Mouse (Mus musculus): ENCODE results near the gene Vmn2r93.

The Vmn2r93 gene

GRCm38 (mm10) chr17:18297799-18298198 is at the start of gene Vmn2r93:
Vmn2r93 (plus strand) TSS chr17:18298099.
- DNase-seq (ENCODE audit: low spot score): no peak

GRCm38 (mm10) chr17:18277656-18278055 is 20.2 kb upstream of the Vmn2r93 start, which contains the start of gene Vmn2r94:
Vmn2r94 (minus strand) TSS chr17:18277756.
- no peak for DNase-seq (ENCODE audit: low spot score)

GRCm38 (mm10) chr17:18323031-18323430 is 25.1 kb downstream of the Vmn2r93 start:
- DNase-seq (ENCODE audit: low spot score): no peak

GRCm38 (mm10) chr17:18360007-18360406 is 62.1 kb downstream of the Vmn2r93 start:
- DNase-seq (ENCODE audit: low spot score): no peak

- no peak for DNase-seq (ENCODE audit: low spot score)
These were observed 62.7 kb downstream of the Vmn2r93 start for GRCm38 (mm10) chr17:18360602-18361001.
